Mouse (Mus musculus) midbrain, embryonic 11.5 days (tissue): ENCODE data around the gene Rps2. TPM values are rescaled to one million over a fixed set of nuclear protein-coding genes. Genes with fewer than 3 reads are reported as not detected.

Source experiments
- ATAC-seq: fragments of 200-750 bp; cut with Nextera tagmentation; 2 replicates; pipeline ENCODE4 v1.8.0; 2017; ENCODE audit warnings: moderate TSS enrichment, moderate library complexity; ENCODE audit not compliant: low FRiP score
- DNase-seq: peaks from one replicate; pipeline ENCODE4 v3.0.0; 2015; ENCODE audit warnings: low spot score; ENCODE audit errors: missing footprints
- H3K27ac ChIP-seq: fragments of 300-500 bp; sonication (generic); 2 replicates; pipeline ENCODE4 v1.5.1; 2014; ENCODE audit warnings: low read depth, low read length
- H3K27me3 ChIP-seq: fragments of 300-500 bp; sonication (generic); 2 replicates; pipeline ENCODE4 v1.6.1; 2014; ENCODE audit warnings: mild to moderate bottlenecking, low read length, moderate library complexity, mixed read lengths; ENCODE audit not compliant: control insufficient read depth, insufficient read depth
- H3K36me3 ChIP-seq: fragments of 300-500 bp; sonication (generic); 2 replicates; pipeline ENCODE4 v1.6.1; 2014; ENCODE audit warnings: mild to moderate bottlenecking, low read length, moderate library complexity, mixed read lengths; ENCODE audit not compliant: control insufficient read depth, insufficient read depth
- H3K4me1 ChIP-seq: fragments of 300-500 bp; sonication (generic); 2 replicates; pipeline ENCODE4 v1.6.1; 2014; ENCODE audit warnings: low read length; ENCODE audit not compliant: control insufficient read depth, insufficient read depth
- H3K4me2 ChIP-seq: fragments of 300-500 bp; sonication (generic); 2 replicates; pipeline ENCODE4 v1.6.1; 2014; ENCODE audit warnings: mild to moderate bottlenecking, moderate library complexity
- H3K4me3 ChIP-seq: fragments of 300-500 bp; sonication (generic); 2 replicates; pipeline ENCODE4 v1.5.1; 2014; ENCODE audit warnings: low read depth, low read length
- H3K9ac ChIP-seq: fragments of 300-500 bp; sonication (generic); 2 replicates; pipeline ENCODE4 v1.6.1; 2014; ENCODE audit warnings: low read length
- H3K9me3 ChIP-seq: fragments of 300-500 bp; sonication (generic); 2 replicates; pipeline ENCODE4 v1.6.1; 2016; ENCODE audit warnings: low read length; ENCODE audit not compliant: control insufficient read depth
- WGBS: fragments of 180-500 bp; shearing (Covaris S2); extraction: QIAGEN DNeasy Blood & Tissue Kit; methylation state at CpG from one replicate; pipeline ENCODE4 v1.1.7; 2014; 5-methylcytosine and 5-hydroxymethylcytosine counted together
- polyA plus RNA-seq: library from polyadenylated mRNA; unstranded; fragments of >200 nt; fragmentation: Nextera tagmentation; extraction: Ambion mirVana; gene quantifications from 2 replicates; pipeline ENCODE4 v1.2.1, GENCODE M21; 2014

The Rps2 gene
- polyA plus RNA-seq, 1 experiment from 2014 or later = 1,392 TPM

- no peak overlapping the region for H3K9ac ChIP-seq
- no peaks in the 10 kb centered on the region for H3K4me1 ChIP-seq
- H3K27ac ChIP-seq = no peak overlapping the region
- H3K9me3 ChIP-seq = peaks cover 4% of the 10 kb centered on the region; the same call in 1 of the 2 replicates
- ATAC-seq (no peak), DNase-seq (peak; percentile 56)
- H3K4me3 ChIP-seq = no peak overlapping the region
- no peak overlapping the region for H3K4me2 ChIP-seq
- WGBS = 54% methylated on average over 3 of the region's 3 CpGs
- H3K27me3 ChIP-seq = no peaks in the 10 kb centered on the region
- no peaks in the 10 kb centered on the region for H3K36me3 ChIP-seq
These were observed 51.2 kb downstream of the Rps2 start for GRCm38 (mm10) chr17:24769146-24769545.

Other genes with a start within 250 kb of the Rps2 start
- gene E4f1, start 247.8 kb upstream of the Rps2 start, polyA plus RNA-seq = 10.2 and 14.7 TPM in 2 replicates
- 60.6 and 67.6 TPM in 2 replicates for gene Pgp, start 247.7 kb upstream of the Rps2 start, polyA plus RNA-seq
- 0.32 TPM in 1 of 2 replicates, not detected in the other for gene Bricd5, start 244.2 kb upstream of the Rps2 start, polyA plus RNA-seq
- gene Mlst8, start 239.0 kb upstream of the Rps2 start, polyA plus RNA-seq = 28.9 and 30.3 TPM in 2 replicates
- gene Caskin1, start 229.5 kb upstream of the Rps2 start, polyA plus RNA-seq = 5.5 and 6.2 TPM in 2 replicates
- gene Traf7, start 190.2 kb upstream of the Rps2 start, polyA plus RNA-seq = 67.1 and 80.8 TPM in 2 replicates
- 1.8 and 2.2 TPM in 2 replicates for gene Rab26, start 183.9 kb upstream of the Rps2 start, polyA plus RNA-seq
- gene Pkd1, start 168.3 kb upstream of the Rps2 start, polyA plus RNA-seq = 11.9 and 18.5 TPM in 2 replicates
- 50.6 and 57.6 TPM in 2 replicates for gene Tsc2, start 85.5 kb upstream of the Rps2 start, polyA plus RNA-seq
- 14.4 and 18.4 TPM in 2 replicates for gene Nthl1, start 85.4 kb upstream of the Rps2 start, polyA plus RNA-seq
- 36.1 and 36.4 TPM in 2 replicates for gene Slc9a3r2, start 67.8 kb upstream of the Rps2 start, polyA plus RNA-seq
- gene Npw, start 59.7 kb upstream of the Rps2 start, polyA plus RNA-seq = not detected in 2 replicates
- 23.5 and 24.9 TPM in 2 replicates for gene Zfp598, start 48.4 kb upstream of the Rps2 start, polyA plus RNA-seq
- gene Syngr3, start 28.2 kb upstream of the Rps2 start, polyA plus RNA-seq = 12.7 and 13.4 TPM in 2 replicates
- 54.8 and 59.6 TPM in 2 replicates for gene Gfer, start 22.0 kb upstream of the Rps2 start, polyA plus RNA-seq
- gene Noxo1, start 21.9 kb upstream of the Rps2 start, polyA plus RNA-seq = 0.97 and 1.5 TPM in 2 replicates
- gene Tbl3, start 10.5 kb upstream of the Rps2 start, polyA plus RNA-seq = 91.0 and 97.5 TPM in 2 replicates
- 0.22 TPM in 1 of 2 replicates, not detected in the other for gene Rnf151, start 53 bp upstream of the Rps2 start, polyA plus RNA-seq
- 198 and 210 TPM in 2 replicates for gene Ndufb10, start 6.4 kb downstream of the Rps2 start, polyA plus RNA-seq
- gene Rpl3l, start 9.7 kb downstream of the Rps2 start, polyA plus RNA-seq = not detected in 2 replicates
- gene Msrb1, start 18.5 kb downstream of the Rps2 start, polyA plus RNA-seq = 19.2 and 23.0 TPM in 2 replicates
- gene Hs3st6, start 34.9 kb downstream of the Rps2 start, polyA plus RNA-seq = 0.18 and 0.23 TPM in 2 replicates
- not detected in 2 replicates for gene Meiob, start 86.2 kb downstream of the Rps2 start, polyA plus RNA-seq
- 28.2 and 31.0 TPM in 2 replicates for gene Hagh, start 122.0 kb downstream of the Rps2 start, polyA plus RNA-seq
- 18.8 and 21.5 TPM in 2 replicates for gene Fahd1, start 132.2 kb downstream of the Rps2 start, polyA plus RNA-seq
- 0.08 TPM in 1 of 2 replicates, not detected in the other for gene Igfals, start 147.9 kb downstream of the Rps2 start, polyA plus RNA-seq
- 70.4 and 73.8 TPM in 2 replicates for gene Nubp2, start 168.2 kb downstream of the Rps2 start, polyA plus RNA-seq
- gene Spsb3, start 168.5 kb downstream of the Rps2 start, polyA plus RNA-seq = 37.3 and 44.4 TPM in 2 replicates
- gene Eme2, start 177.0 kb downstream of the Rps2 start, polyA plus RNA-seq = 18.4 and 20.8 TPM in 2 replicates
- gene Mrps34, start 177.0 kb downstream of the Rps2 start, polyA plus RNA-seq = 68.6 and 73.2 TPM in 2 replicates
- gene Nme3, start 178.4 kb downstream of the Rps2 start, polyA plus RNA-seq = 48.0 and 49.5 TPM in 2 replicates
- gene Mapk8ip3, start 218.9 kb downstream of the Rps2 start, polyA plus RNA-seq = 31.7 and 36.5 TPM in 2 replicates
- 283 and 284 TPM in 2 replicates for gene Jpt2, start 242.6 kb downstream of the Rps2 start, polyA plus RNA-seq